In the genomic region with DNA sequence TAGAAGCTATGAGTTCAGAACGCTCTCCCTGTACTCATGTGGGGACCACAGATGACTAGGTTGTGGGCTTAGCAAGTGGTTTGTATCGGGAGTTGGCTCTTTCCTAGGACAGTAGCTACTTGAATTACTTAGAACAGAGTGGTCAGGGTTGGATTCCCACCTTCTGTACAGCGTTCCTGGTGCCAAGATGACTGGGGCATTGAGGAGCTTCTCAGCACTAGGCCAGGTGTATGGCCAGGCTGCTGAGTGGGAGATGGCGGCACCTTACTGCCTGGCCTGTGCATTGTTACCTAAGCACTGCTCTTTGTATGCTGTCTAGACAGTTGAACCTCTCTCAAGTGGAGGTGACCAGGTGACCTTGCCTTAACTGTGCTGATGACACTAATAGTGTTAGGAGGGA, we compare ENCODE assay signal across 19 mouse cellular contexts. TPM values are rescaled to one million over a fixed set of nuclear protein-coding genes. Genes with fewer than 3 reads are reported as not detected.
DNase-seq lines count a peak whose midpoint lies in the region; ATAC-seq lines count a peak whose summit lies in the region.
"Had no signal": no experiment of that assay in that cellular context is flagged by ENCODE, and none has a peak within 500 bp of the region (broad histone marks: within the 10 kb centered on the region; RNA-seq: fewer than 3 reads in every experiment).

No protein-coding gene starts in this region.

- 92% methylated on average over 4 of the region's 4 CpGs for WGBS in hindbrain, embryonic 16.5 days
- 96% methylated on average over 4 of the region's 4 CpGs for WGBS in hindbrain, embryonic 12.5 days

- no peak overlapping the region for H3K4me2 ChIP-seq in hindbrain, embryonic 16.5 days (ENCODE audit: low read length)
- no peak overlapping the region for H3K4me2 ChIP-seq in hindbrain, embryonic 12.5 days (replicated peaks)
- H3K4me2 ChIP-seq: embryonic facial prominence, embryonic 12.5 days; forebrain, embryonic 15.5 days; heart, embryonic 13.5 days; hindbrain, embryonic 14.5 days; kidney, embryonic 15.5 days had no signal

- H3K4me3 ChIP-seq in hindbrain, embryonic 16.5 days (ENCODE audit: low read length): no peak overlapping the region
- no peak overlapping the region for H3K4me3 ChIP-seq in hindbrain, embryonic 12.5 days
- H3K4me3 ChIP-seq: embryonic facial prominence, embryonic 12.5 days; forebrain, embryonic 15.5 days; heart, embryonic 13.5 days; kidney, embryonic 15.5 days had no signal

- peaks cover 8% of the 10 kb centered on the region for H3K4me1 ChIP-seq in hindbrain, embryonic 16.5 days (ENCODE audit: control insufficient read depth, insufficient read depth, low read depth, low read length)
- peaks cover 24% of the 10 kb centered on the region for H3K4me1 ChIP-seq in hindbrain, embryonic 12.5 days

- H3K27me3 ChIP-seq in hindbrain, embryonic 16.5 days (replicated peaks; ENCODE audit: control insufficient read depth, insufficient read depth, low read length): no peaks in the 10 kb centered on the region
- no peaks in the 10 kb centered on the region for H3K27me3 ChIP-seq in hindbrain, embryonic 12.5 days
- H3K27me3 ChIP-seq: embryonic facial prominence, embryonic 12.5 days; forebrain, embryonic 15.5 days; heart, embryonic 13.5 days; kidney, embryonic 15.5 days had no signal

- DNase-seq in cerebellum, adult 9-11 months: peak; percentile 51
- no peak for DNase-seq in cerebellum, adult 8-10 months
- DNase-seq in cerebellum, postnatal 25 days: peak; percentile 43 to 57
- DNase-seq in right cerebral cortex, postnatal 36 days (ENCODE audit: low spot score in 2 of 2): no peak
- DNase-seq in gastrocnemius, adult 18-20 months (ENCODE audit: low spot score): no peak
- DNase-seq: adrenal gland, adult 2 months; adrenal gland, postnatal 25 days; embryo, embryonic 11 days; gastrocnemius, postnatal 14 days; heart, postnatal 10 days; kidney, adult 2 months had no signal

- ATAC-seq in hindbrain, embryonic 16.5 days: 0 out of 2 replicates have a peak, but pooled peaks have one; percentile 37
- no peak for ATAC-seq in hindbrain, embryonic 12.5 days (ENCODE audit: low FRiP score)
- ATAC-seq: forebrain, embryonic 15.5 days; intestine, embryonic 16.5 days had no signal

- H3K36me3 ChIP-seq in hindbrain, embryonic 16.5 days (ENCODE audit: control insufficient read depth, insufficient read depth, low read length): no peaks in the 10 kb centered on the region
- no peaks in the 10 kb centered on the region for H3K36me3 ChIP-seq in hindbrain, embryonic 12.5 days
- H3K36me3 ChIP-seq: embryonic facial prominence, embryonic 12.5 days; forebrain, embryonic 15.5 days; heart, embryonic 13.5 days; kidney, embryonic 15.5 days had no signal

- H3K9ac ChIP-seq in hindbrain, embryonic 16.5 days (ENCODE audit: low read depth, low read length): no peak overlapping the region
- H3K9ac ChIP-seq in hindbrain, embryonic 12.5 days: no peak overlapping the region
- H3K9ac ChIP-seq: embryonic facial prominence, embryonic 12.5 days; forebrain, embryonic 15.5 days; hindbrain, embryonic 14.5 days; kidney, embryonic 15.5 days had no signal

- no peak overlapping the region for H3K27ac ChIP-seq in hindbrain, embryonic 16.5 days (ENCODE audit: low read depth, low read length)
- H3K27ac ChIP-seq in hindbrain, embryonic 12.5 days: no peak overlapping the region
- H3K27ac ChIP-seq: embryonic facial prominence, embryonic 12.5 days; forebrain, embryonic 15.5 days; hindbrain, embryonic 14.5 days; kidney, embryonic 15.5 days had no signal

- no peaks in the 10 kb centered on the region for H3K9me3 ChIP-seq in hindbrain, embryonic 16.5 days (ENCODE audit: control insufficient read depth, low read length)
- no peaks in the 10 kb centered on the region for H3K9me3 ChIP-seq in hindbrain, embryonic 12.5 days (replicated peaks)
- H3K9me3 ChIP-seq: embryonic facial prominence, embryonic 12.5 days; forebrain, embryonic 15.5 days; heart, embryonic 13.5 days; kidney, embryonic 15.5 days had no signal

RNA-seq across cellular contexts. Expression of a gene that starts 28.3 kb away (rescaled TPM):
- 53.3 and 58.2 TPM in 2 replicates for polyA plus RNA-seq in hindbrain, embryonic 16.5 days (2015; fragmentation: Nextera tagmentation; extraction: Ambion mirVana)
- 85.6 and 95.1 TPM in 2 replicates for polyA plus RNA-seq in hindbrain, embryonic 12.5 days (2016; fragmentation: Nextera tagmentation; extraction: Ambion mirVana)
- total RNA-seq in gastrocnemius, adult 18-20 months (2021): 100 to 1,000 TPM; 211 to 216 TPM

Comparison
In these comparisons a context has a peak if more than half of its experiments do, and no peak if none do; other contexts are left out.
1. DNase-seq: peak in cerebellum, adult 9-11 months (single experiment) and cerebellum, postnatal 25 days (2 of 2); none in cerebellum, adult 8-10 months (single experiment), right cerebral cortex, postnatal 36 days (0 of 2) and gastrocnemius, adult 18-20 months (single experiment).